Mouse (Mus musculus): ENCODE data around the gene Kif3a.

GRCm38 (mm10) chr11:53591116-53591515 lies 23.9 kb downstream of the Kif3a start:
- TF ChIP-seq CTCF (conservative IDR thresholded peaks at IDR 0.05 in 1 of 2, IDR thresholded peaks at IDR 0.05 in 1 of 2; ENCODE audit: low read depth in 2 of 2, low read length in 2 of 2): no peak
- TF ChIP-seq POLR2A (IDR thresholded peaks at IDR 0.05; ENCODE audit: low read depth, low read length): no peak
- TF ChIP-seq SIN3A (IDR thresholded peaks at IDR 0.05; ENCODE audit: low read length): no peak
- TF ChIP-seq BHLHE40 (IDR thresholded peaks at IDR 0.05; ENCODE audit: low read depth, low read length): no peak
- no peak for TF ChIP-seq EP300 (IDR thresholded peaks at IDR 0.05; ENCODE audit: low read length)
- no peak for TF ChIP-seq ETS1 (conservative IDR thresholded peaks at IDR 0.05; ENCODE audit: low read depth, low read length)
- TF ChIP-seq NRF1 (IDR thresholded peaks at IDR 0.05; ENCODE audit: low read depth, low read length): no peak
- TF ChIP-seq USF2 (conservative IDR thresholded peaks at IDR 0.05; ENCODE audit: low read depth, low read length): no peak
- TF ChIP-seq E2F4 (IDR thresholded peaks at IDR 0.05; ENCODE audit: insufficient replicate concordance, low read depth, low read length): no peak
- TF ChIP-seq CHD2 (IDR thresholded peaks at IDR 0.05; ENCODE audit: low read length): no peak
